Mouse (Mus musculus) embryonic fibroblast, embryonic 13.5 days (primary cell): ENCODE data around the gene Nfam1.

Experiments
- CTCF ChIP-seq: IDR thresholded peaks from 2 replicates; pipeline ENCODE4 v1.5.1; 2011; ENCODE audit warnings: mild to moderate bottlenecking, control low read depth, low read length, moderate library complexity, borderline replicate concordance; ENCODE audit not compliant: insufficient read depth
- POLR2A ChIP-seq: IDR thresholded peaks from 2 replicates; pipeline ENCODE4 v1.6.1; 2011; ENCODE audit warnings: low read depth, mild to moderate bottlenecking, control low read depth, low read length, moderate library complexity

DNA sequence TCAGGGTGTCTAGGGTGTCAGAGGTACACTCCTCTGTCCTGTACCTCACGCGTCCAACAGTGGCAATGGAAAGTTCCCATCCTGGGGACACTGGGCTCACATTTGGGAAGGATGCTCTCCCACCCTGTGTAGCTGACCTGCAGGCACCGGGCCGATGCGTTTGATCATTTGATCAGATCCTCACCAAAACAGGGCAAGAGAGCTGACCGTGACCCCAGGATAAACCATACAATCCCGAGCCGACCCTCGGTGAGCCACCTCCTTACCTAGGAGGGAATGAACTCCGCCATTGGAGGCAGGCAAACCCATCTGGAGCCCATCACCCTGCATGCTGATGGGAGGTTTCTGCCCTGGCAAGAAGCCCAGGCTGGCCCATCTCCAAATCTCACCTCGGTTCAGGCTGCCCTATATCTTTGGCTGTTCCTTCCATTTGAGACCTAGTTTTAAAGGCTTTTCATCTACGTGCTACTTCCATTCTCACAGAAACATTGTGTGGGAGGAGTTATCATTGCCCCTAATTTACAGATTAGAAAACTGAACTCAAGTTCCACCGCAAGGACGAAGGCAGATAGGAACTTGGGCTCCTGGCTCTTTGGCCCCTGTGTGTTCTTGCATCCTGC lies 3.9 kb upstream of the Nfam1 start:
- TF ChIP-seq POLR2A (no peak), CTCF (no peak)
